Mouse (Mus musculus): ENCODE data around the gene Kcnip1. TPM values are rescaled to one million over a fixed set of nuclear protein-coding genes. Genes with fewer than 3 reads are reported as not detected.

Kcnip1 gene
- total RNA-seq, 2 experiments from 2014 or later: 30.6 to 31.3 TPM

DNA sequence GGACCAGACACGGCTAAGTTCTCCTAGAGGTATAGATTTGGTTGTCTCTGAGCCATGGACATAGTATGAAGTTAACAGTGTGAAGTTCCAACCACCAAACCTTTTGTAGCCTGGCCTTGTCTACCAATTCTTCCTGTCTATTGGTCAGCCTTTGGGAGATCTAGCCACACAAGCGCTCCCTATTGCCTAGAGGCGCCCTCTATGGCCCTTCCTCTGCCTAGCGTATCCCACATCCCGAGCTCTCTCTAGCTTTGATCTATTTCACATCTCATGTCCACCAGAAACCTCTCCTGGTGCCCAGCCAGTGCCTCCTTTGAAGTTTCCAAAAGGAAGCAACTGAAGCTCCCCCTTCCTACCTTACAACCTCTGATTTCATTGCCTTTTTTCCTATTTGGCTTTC is 147.0 kb downstream of the Kcnip1 start:
- no peak for DNase-seq (ENCODE audit: low spot score in 2 of 2)

- DNase-seq (ENCODE audit: low spot score in 2 of 2): no peak
These were observed 149.6 kb downstream of the Kcnip1 start for GRCm38 (mm10) chr11:33843294-33843864.

DNA sequence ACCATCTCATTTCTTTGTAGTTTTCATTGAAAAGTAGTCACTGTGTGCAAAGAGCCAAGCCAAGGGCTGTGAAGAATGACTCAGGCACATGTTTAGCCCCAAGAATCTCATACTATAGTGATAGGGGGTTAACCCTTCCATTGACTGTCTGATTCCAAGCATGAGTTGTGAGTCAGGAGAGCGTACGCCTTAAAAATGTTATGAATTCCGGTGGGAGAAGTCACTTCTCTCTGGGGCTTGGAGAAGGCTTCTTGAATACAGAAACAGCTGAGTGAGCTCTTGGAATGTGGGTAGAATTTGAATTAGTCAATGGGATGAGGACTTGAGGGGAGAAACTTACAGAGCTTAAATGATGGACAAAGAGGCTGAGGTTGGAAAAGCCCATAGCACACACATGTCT is 153.9 kb downstream of the Kcnip1 start:
- no peak for DNase-seq (ENCODE audit: low spot score in 2 of 2)

GRCm38 (mm10) chr11:33829774-33830173 is 163.2 kb downstream of the Kcnip1 start:
- DNase-seq (ENCODE audit: low spot score in 2 of 2): no peak

- DNase-seq (ENCODE audit: low spot score in 2 of 2): peak; percentile 41 to 66
These were observed 165.1 kb downstream of the Kcnip1 start for GRCm38 (mm10) chr11:33827829-33828206.

- no peak for DNase-seq (ENCODE audit: low spot score in 2 of 2)
These were observed 165.7 kb downstream of the Kcnip1 start for GRCm38 (mm10) chr11:33827085-33827828.

GRCm38 (mm10) chr11:33824739-33825138 is 168.2 kb downstream of the Kcnip1 start:
- DNase-seq (ENCODE audit: low spot score in 2 of 2): no peak

DNA sequence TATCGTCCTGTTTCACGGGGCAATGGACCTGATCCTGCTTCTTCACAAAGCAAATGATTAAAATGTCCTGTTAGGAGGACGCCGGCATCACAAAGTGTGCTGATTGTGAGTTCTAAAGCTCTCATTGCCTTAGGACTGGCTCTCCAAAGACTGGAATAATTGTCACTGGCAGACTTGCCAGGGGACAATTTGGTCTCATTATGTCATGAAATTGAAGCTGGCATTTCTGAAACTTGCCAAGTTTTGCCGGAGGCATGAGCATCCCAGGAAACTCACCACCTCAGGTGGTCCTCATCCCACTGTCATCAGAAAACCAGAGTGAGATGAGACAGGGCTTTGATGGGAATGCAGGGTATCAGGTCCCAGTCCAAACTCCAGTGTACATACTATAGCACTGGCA is 171.6 kb downstream of the Kcnip1 start:
- DNase-seq (ENCODE audit: low spot score in 2 of 2): no peak

GRCm38 (mm10) chr11:33820876-33821275 is 172.1 kb downstream of the Kcnip1 start:
- no peak for DNase-seq (ENCODE audit: low spot score in 2 of 2)

GRCm38 (mm10) chr11:33818861-33819503 is 174.0 kb downstream of the Kcnip1 start:
- DNase-seq (ENCODE audit: low spot score in 2 of 2): no peak

DNA sequence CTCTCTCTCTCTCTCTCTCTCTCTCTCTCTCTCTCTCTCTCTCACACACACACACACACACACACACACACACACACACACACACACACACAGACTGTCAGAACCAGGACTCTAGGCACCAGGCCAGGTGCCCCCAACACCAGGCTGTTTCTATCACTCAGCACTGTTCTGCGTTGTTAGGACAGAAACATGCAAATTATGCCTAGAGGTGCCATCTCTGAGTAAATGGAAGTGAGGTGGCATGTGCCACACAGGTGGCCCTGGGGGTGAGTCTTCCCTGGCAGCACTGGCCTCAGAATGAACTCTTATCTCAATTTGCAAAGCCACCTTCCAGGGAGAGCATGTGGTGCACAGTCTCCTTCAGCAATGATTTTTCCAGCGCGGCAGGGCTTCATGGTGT is 176.9 kb downstream of the Kcnip1 start:
- no peak for DNase-seq (ENCODE audit: low spot score in 2 of 2)

DNA sequence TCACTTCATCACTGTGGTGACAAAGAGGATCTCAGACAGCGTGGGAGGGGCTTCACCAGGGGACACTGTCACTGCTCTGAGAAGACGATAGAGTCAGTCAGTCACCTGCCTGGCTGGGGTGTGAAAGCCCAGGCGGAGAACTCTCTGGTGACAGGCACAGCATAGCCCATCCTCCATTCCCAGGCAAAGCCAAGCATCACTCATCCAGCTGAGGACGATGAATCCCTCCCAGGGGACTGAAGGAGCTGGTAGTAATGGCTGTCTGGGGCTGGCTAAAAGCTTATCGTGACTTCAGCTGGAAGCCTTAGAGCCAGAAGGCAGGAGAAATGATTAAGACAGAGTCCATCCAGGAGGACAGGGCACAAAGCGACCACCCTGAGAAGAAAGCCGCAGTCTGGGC is 182.8 kb downstream of the Kcnip1 start:
- no peak for DNase-seq (ENCODE audit: low spot score in 2 of 2)

DNA sequence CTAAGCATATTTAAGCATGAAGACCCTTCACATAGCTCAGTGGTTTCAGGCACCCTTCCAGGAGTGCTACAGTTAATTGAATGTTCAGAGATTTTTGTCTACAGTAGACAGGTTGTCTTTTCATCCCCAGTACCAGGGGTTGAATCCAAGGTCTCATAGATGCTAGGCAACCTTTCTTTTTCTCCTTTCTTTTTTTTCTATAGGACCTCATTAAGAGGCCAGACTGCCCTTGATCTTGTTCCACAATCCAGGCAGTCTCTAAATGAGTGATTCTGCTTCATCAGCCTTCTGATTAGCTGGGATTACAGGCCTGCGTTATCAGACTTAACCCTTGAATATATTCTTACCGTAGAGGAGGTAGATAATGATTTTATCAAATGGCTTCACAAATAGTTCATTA is 189.9 kb downstream of the Kcnip1 start:
- DNase-seq (ENCODE audit: low spot score in 2 of 2): no peak

GRCm38 (mm10) chr11:33800436-33801088 is 192.4 kb downstream of the Kcnip1 start:
- DNase-seq (ENCODE audit: low spot score in 2 of 2): peak; percentile 27 to 61

DNA sequence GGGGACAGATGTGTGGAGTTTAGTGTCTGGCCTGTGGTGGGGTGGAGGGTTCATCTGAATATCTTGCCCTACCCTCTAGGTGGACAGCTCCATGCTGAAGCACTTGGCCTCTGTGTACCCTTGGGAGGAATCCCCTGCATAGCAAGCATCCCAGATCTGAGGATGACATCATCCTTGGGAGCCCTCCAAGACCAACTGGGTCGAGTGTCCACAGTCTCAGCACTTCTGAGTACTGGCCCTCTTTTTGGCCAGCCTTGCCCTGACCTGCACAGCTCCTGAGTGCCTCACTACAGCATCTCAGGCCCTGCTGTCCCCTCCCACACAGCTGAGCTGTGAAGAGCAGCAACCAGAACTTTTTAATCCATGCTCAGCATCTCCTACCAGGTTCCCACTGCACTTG is 193.0 kb downstream of the Kcnip1 start:
- DNase-seq (ENCODE audit: low spot score in 2 of 2): no peak

- no peak for DNase-seq (ENCODE audit: low spot score in 2 of 2)
These were observed 194.8 kb downstream of the Kcnip1 start for GRCm38 (mm10) chr11:33798094-33798648.

DNA sequence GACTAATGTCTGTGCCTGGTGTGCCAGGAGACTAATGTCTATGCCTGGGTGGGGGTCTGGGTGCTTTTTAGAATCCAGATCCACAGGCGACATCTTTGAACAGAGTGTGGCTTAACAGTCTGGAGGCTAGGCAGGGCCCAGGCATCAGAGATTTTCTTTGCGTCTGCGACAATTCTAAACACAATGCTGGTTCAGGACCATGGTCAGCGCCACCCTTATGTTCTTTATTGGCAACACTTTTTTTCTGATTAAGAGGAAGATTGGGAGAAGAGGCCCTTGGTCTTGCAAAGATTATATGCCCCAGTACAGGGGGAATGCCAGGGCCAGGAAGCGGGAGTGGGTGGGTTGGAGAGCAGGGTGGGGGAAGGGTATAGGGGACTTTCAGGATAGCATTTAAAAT is 205.6 kb downstream of the Kcnip1 start:
- no peak for DNase-seq (ENCODE audit: low spot score in 2 of 2)

- DNase-seq (ENCODE audit: low spot score in 2 of 2): peak; percentile 17 to 78
These were observed 206.4 kb downstream of the Kcnip1 start for GRCm38 (mm10) chr11:33786572-33786971.

- no peak for DNase-seq (ENCODE audit: low spot score in 2 of 2)
These were observed 211.4 kb downstream of the Kcnip1 start for GRCm38 (mm10) chr11:33781561-33781971.

- no peak for DNase-seq (ENCODE audit: low spot score in 2 of 2)
These were observed 212.7 kb downstream of the Kcnip1 start for GRCm38 (mm10) chr11:33780263-33780662.

DNA sequence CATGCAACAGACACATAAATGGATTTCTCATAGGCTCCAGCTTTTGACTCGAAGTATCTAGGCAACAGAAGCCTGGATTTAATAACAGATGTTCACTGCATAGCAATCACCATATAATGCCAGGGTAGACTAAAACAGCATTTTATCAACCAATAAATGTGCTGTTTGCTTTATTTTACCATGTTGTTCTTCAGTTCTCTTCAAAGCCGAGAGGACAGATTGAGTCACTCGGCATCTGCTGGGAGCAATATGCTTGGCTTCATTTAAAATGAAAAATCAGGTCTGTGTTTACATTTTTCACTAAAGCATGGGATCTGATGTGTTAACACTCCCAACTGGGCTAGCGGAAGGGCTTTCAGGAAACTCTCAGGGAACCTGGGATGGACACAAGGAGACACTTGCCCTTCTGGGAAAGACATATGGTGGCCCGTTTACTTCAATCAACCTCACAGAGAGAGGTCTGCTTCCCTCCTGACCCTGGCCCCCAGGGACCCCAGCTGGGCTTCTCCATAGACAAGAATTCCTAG is 220.3 kb downstream of the Kcnip1 start:
- DNase-seq (ENCODE audit: low spot score in 2 of 2): peak; percentile 25 to 79
